Mouse (Mus musculus) MEL (cell line): ENCODE results near the gene Zfp324. TPM values are rescaled to one million over a fixed set of nuclear protein-coding genes. Genes with fewer than 3 reads are reported as not detected.
A peak's percentile ranks its signal among the peaks of the same experiment; 100 is the strongest.

ENCODE experiments used
- DNase-seq: peaks from one replicate; pipeline ENCODE4 v3.0.0; 2011; ENCODE audit warnings: low read depth, low spot score
- H3K27ac ChIP-seq: 2 replicates; pipeline ENCODE4 v1.5.1; 2012; ENCODE audit warnings: low read depth, mild to moderate bottlenecking, control low read depth, low read length, moderate library complexity; ENCODE audit not compliant: control insufficient read depth
- H3K27me3 ChIP-seq, 2 experiments: fragments of 150-350 bp in 1 of 2; sonication (generic) in 1 of 2; 2 replicates each; pipeline ENCODE4 v1.6.1; 2012; ENCODE audit warnings: low read length in 2 of 2, mild to moderate bottlenecking in 2 of 2, improper control_type of control experiment in 1 of 2, moderate library complexity in 1 of 2; ENCODE audit not compliant: insufficient read depth in 2 of 2, control insufficient read depth in 1 of 2
- H3K36me3 ChIP-seq, 2 experiments: 2 replicates each; pipeline ENCODE4 v1.6.1; 2012 to 2014; ENCODE audit warnings: low read length in 2 of 2, improper control_type of control experiment in 1 of 2, inconsistent platforms in 1 of 2, mild to moderate bottlenecking in 1 of 2; ENCODE audit not compliant: insufficient read depth in 2 of 2, control insufficient read depth in 1 of 2
- H3K4me1 ChIP-seq, 2 experiments: fragments of 150-350 bp in 1 of 2; sonication (generic) in 1 of 2; 2 replicates each; pipeline ENCODE4 v1.6.1; 2012; ENCODE audit warnings: low read length in 2 of 2, improper control_type of control experiment in 1 of 2, mild to moderate bottlenecking in 1 of 2; ENCODE audit not compliant: insufficient read depth in 2 of 2, control insufficient read depth in 1 of 2
- H3K4me3 ChIP-seq, 2 experiments: fragments of 150-350 bp in 1 of 2; sonication (generic) in 1 of 2; 2 replicates each; pipeline ENCODE4 v1.5.1; 2012; ENCODE audit warnings: low read depth in 2 of 2, low read length in 2 of 2, mild to moderate bottlenecking in 2 of 2, moderate library complexity in 2 of 2, control low read depth in 1 of 2, improper control_type of control experiment in 1 of 2; ENCODE audit not compliant: control insufficient read depth in 1 of 2, insufficient read depth in 1 of 2
- H3K79me2 ChIP-seq: 2 replicates; pipeline ENCODE4 v1.6.1; 2012; ENCODE audit warnings: mild to moderate bottlenecking, low read length, moderate library complexity; ENCODE audit not compliant: control insufficient read depth, poor library complexity, insufficient read depth
- H3K9ac ChIP-seq: 2 replicates; pipeline ENCODE4 v1.6.1; 2012; ENCODE audit warnings: low read depth, mild to moderate bottlenecking, control low read depth, low read length, moderate library complexity; ENCODE audit not compliant: control insufficient read depth, poor library complexity, severe bottlenecking
- H3K9me3 ChIP-seq: fragments of 150-350 bp; sonication (generic); replicated peaks from 2 replicates; pipeline ENCODE4 v1.6.1; 2012; ENCODE audit warnings: mild to moderate bottlenecking, low read length, improper control_type of control experiment, moderate library complexity; ENCODE audit not compliant: insufficient read depth
- CHD1 ChIP-seq: IDR thresholded peaks from 2 replicates; pipeline ENCODE4 v1.6.1; 2012; ENCODE audit warnings: low read depth, mild to moderate bottlenecking, inconsistent platforms, low read length, improper control_type of control experiment
- CHD2 ChIP-seq: IDR thresholded peaks from 2 replicates; pipeline ENCODE4 v1.6.1; 2011; ENCODE audit warnings: low read length, improper control_type of control experiment
- CTCF ChIP-seq, 3 experiments: IDR thresholded peaks in 2 of 3; conservative IDR thresholded peaks in 1 of 3; 2 replicates each; pipeline ENCODE4 v1.5.1; 2011 to 2012; ENCODE audit warnings: low read length in 3 of 3, low read depth in 2 of 3, mild to moderate bottlenecking in 2 of 3, improper control_type of control experiment in 1 of 3, inconsistent platforms in 1 of 3, mixed read lengths in 1 of 3, moderate library complexity in 1 of 3; ENCODE audit not compliant: control insufficient read depth in 1 of 3, insufficient read depth in 1 of 3, poor library complexity in 1 of 3, severe bottlenecking in 1 of 3
- E2F4 ChIP-seq: IDR thresholded peaks from 2 replicates; pipeline ENCODE4 v1.6.1; 2011; ENCODE audit warnings: low read depth, low read length, improper control_type of control experiment, borderline replicate concordance
- ELF1 ChIP-seq: IDR thresholded peaks from 2 replicates; pipeline ENCODE4 v1.6.1; 2014; ENCODE audit warnings: low read depth, mild to moderate bottlenecking, inconsistent platforms, low read length, improper control_type of control experiment, moderate library complexity
- ETS1 ChIP-seq: IDR thresholded peaks from 2 replicates; pipeline ENCODE4 v1.6.1; 2012; ENCODE audit warnings: low read depth, mild to moderate bottlenecking, inconsistent platforms, low read length, improper control_type of control experiment, moderate library complexity
- GABPA ChIP-seq: IDR thresholded peaks from 2 replicates; pipeline ENCODE4 v1.6.1; 2012; ENCODE audit warnings: low read depth, mild to moderate bottlenecking, inconsistent platforms, low read length, improper control_type of control experiment, moderate library complexity
- GATA1 ChIP-seq: IDR thresholded peaks from 2 replicates; pipeline ENCODE4 v1.6.1; 2011; ENCODE audit warnings: low read depth, low read length, improper control_type of control experiment
- HCFC1 ChIP-seq: IDR thresholded peaks from 2 replicates; pipeline ENCODE4 v1.6.1; 2012; ENCODE audit warnings: low read depth, mild to moderate bottlenecking, inconsistent platforms, low read length, improper control_type of control experiment, moderate library complexity
- JUND ChIP-seq: IDR thresholded peaks from 2 replicates; pipeline ENCODE4 v1.6.1; 2011; ENCODE audit warnings: low read depth, mild to moderate bottlenecking, improper control_type of control experiment, low read length
- KAT2A ChIP-seq: conservative IDR thresholded peaks from 2 replicates; pipeline ENCODE4 v1.6.1; 2012; ENCODE audit warnings: low read depth, low read length, improper control_type of control experiment, inconsistent platforms
- MAFK ChIP-seq: IDR thresholded peaks from 2 replicates; pipeline ENCODE4 v1.6.1; 2011; ENCODE audit warnings: low read depth, mild to moderate bottlenecking, low read length, improper control_type of control experiment, borderline replicate concordance
- MAX ChIP-seq: IDR thresholded peaks from 2 replicates; pipeline ENCODE4 v1.6.1; 2011; ENCODE audit warnings: low read length, improper control_type of control experiment
- MAZ ChIP-seq: IDR thresholded peaks from 2 replicates; pipeline ENCODE4 v1.6.1; 2012; ENCODE audit warnings: low read depth, mild to moderate bottlenecking, inconsistent platforms, low read length, improper control_type of control experiment
- MEF2A ChIP-seq: IDR thresholded peaks from 2 replicates; pipeline ENCODE4 v1.6.1; 2014; ENCODE audit warnings: low read depth, mild to moderate bottlenecking, inconsistent platforms, low read length, improper control_type of control experiment; ENCODE audit not compliant: poor library complexity, insufficient replicate concordance, severe bottlenecking; ENCODE audit errors: extremely low read depth
- MXI1 ChIP-seq: IDR thresholded peaks from 2 replicates; pipeline ENCODE4 v1.6.1; 2011; ENCODE audit warnings: mild to moderate bottlenecking, low read depth, low read length, improper control_type of control experiment
- MYB ChIP-seq: IDR thresholded peaks from 2 replicates; pipeline ENCODE4 v1.6.1; 2011; ENCODE audit warnings: mild to moderate bottlenecking, low read depth, low read length, improper control_type of control experiment
- MYC ChIP-seq: IDR thresholded peaks from 2 replicates; pipeline ENCODE4 v1.6.1; 2011; ENCODE audit warnings: low read depth, mild to moderate bottlenecking, low read length, improper control_type of control experiment, moderate library complexity
- NELFE ChIP-seq: IDR thresholded peaks from 2 replicates; pipeline ENCODE4 v1.6.1; 2011; ENCODE audit warnings: low read depth, low read length, improper control_type of control experiment
- POLR2AphosphoS5 ChIP-seq: IDR thresholded peaks from 2 replicates; pipeline ENCODE4 v1.6.1; 2012; ENCODE audit warnings: low read depth, borderline replicate concordance, mild to moderate bottlenecking, inconsistent platforms, low read length, moderate library complexity, mixed read lengths
- RCOR1 ChIP-seq: IDR thresholded peaks from 2 replicates; pipeline ENCODE4 v1.6.1; 2012; ENCODE audit warnings: low read depth, mild to moderate bottlenecking, inconsistent platforms, low read length, improper control_type of control experiment
- TAL1 ChIP-seq: IDR thresholded peaks from 2 replicates; pipeline ENCODE4 v1.6.1; 2012; ENCODE audit warnings: mild to moderate bottlenecking, inconsistent platforms, low read length, moderate library complexity, mixed read lengths
- TBP ChIP-seq: IDR thresholded peaks from 2 replicates; pipeline ENCODE4 v1.8.0; 2011; ENCODE audit warnings: low read depth, low read length, improper control_type of control experiment
- TCF12 ChIP-seq: IDR thresholded peaks from 2 replicates; pipeline ENCODE4 v1.6.1; 2014; ENCODE audit warnings: low read depth, mild to moderate bottlenecking, inconsistent platforms, low read length, improper control_type of control experiment, moderate library complexity
- USF2 ChIP-seq, 2 experiments: IDR thresholded peaks; 2 replicates each; pipeline ENCODE4 v1.6.1; 2011 to 2012; ENCODE audit warnings: improper control_type of control experiment in 2 of 2, low read length in 2 of 2, borderline replicate concordance in 1 of 2, inconsistent platforms in 1 of 2, low read depth in 1 of 2, mild to moderate bottlenecking in 1 of 2; ENCODE audit not compliant: insufficient read depth in 1 of 2
- ZC3H11A ChIP-seq: IDR thresholded peaks from 2 replicates; pipeline ENCODE4 v1.6.1; 2012; ENCODE audit warnings: low read depth, mild to moderate bottlenecking, inconsistent platforms, low read length, improper control_type of control experiment
- ZKSCAN1 ChIP-seq: IDR thresholded peaks from 2 replicates; pipeline ENCODE4 v1.6.1; 2012; ENCODE audit warnings: low read depth, mild to moderate bottlenecking, inconsistent platforms, low read length, improper control_type of control experiment, moderate library complexity
- ZMIZ1 ChIP-seq: IDR thresholded peaks from 2 replicates; pipeline ENCODE4 v1.6.1; 2012; ENCODE audit warnings: low read depth, mild to moderate bottlenecking, inconsistent platforms, low read length, improper control_type of control experiment, moderate library complexity
- ZNF384 ChIP-seq: IDR thresholded peaks from 2 replicates; pipeline ENCODE4 v1.6.1; 2012; ENCODE audit warnings: low read depth, mild to moderate bottlenecking, inconsistent platforms, low read length, improper control_type of control experiment
- polyA plus RNA-seq, 2 experiments: library from polyadenylated mRNA; stranded (reverse) in 1 of 2; unstranded in 1 of 2; fragments of >175 nt in 1 of 2; fragments of >200 nt in 1 of 2; gene quantifications; 2 replicates each; pipeline versions ENCODE4 v1.2.1 to v1.2.4; 2012; ENCODE audit warnings: low replicate concordance in 2 of 2, low read depth in 1 of 2; ENCODE audit not compliant: insufficient read length in 2 of 2, insufficient read depth in 1 of 2, missing spikeins in 1 of 2
- total RNA-seq: library from RNA; depleted of rRNA; stranded (reverse); fragments of 300-350 nt; gene quantifications from 2 replicates; pipeline ENCODE4 v1.2.3, GENCODE M21; 2012

Gene Zfp324
- total and polyA plus RNA-seq, 3 experiments = 5.2 to 9.9 TPM; not detected in 1

DNA sequence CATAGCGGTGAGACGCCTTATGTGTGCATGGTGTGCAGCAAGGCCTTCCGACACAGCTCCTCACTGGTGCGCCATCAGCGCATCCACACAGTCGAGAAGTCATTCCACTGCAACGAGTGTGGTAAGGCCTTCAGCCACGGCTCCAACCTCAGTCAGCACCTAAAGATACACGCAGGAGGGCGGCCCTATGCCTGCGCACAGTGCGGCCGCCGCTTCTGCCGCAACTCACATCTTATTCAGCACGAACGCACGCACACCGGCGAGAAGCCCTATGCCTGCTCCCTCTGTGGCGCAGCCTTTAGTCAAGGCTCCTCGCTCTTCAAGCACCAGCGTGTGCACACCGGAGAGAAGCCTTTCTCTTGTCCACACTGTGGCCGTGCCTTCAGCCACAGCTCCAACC lies 5.3 kb downstream of the Zfp324 start:
- DNase-seq = no peak
- no peaks in the 10 kb centered on the region for H3K27me3 ChIP-seq
- H3K9me3 ChIP-seq = no peaks in the 10 kb centered on the region
- H3K27ac ChIP-seq = no peak overlapping the region
- H3K4me1 ChIP-seq = peaks cover 0 to 5% of the 10 kb centered on the region in 2 experiments; a peak in 2 of 4 replicates
- H3K79me2 ChIP-seq = peaks cover 4% of the 10 kb centered on the region; the same call in 1 of the 2 replicates
- H3K9ac ChIP-seq = no peak overlapping the region
- no peak overlapping the region for H3K4me3 ChIP-seq
- H3K36me3 ChIP-seq = peaks cover 0 to 6% of the 10 kb centered on the region in 2 experiments; a peak in 2 of 4 replicates
- TF ChIP-seq ETS1 (no peak), TAL1 (no peak), NELFE (no peak), MYC (no peak), ZMIZ1 (no peak), MAX (no peak), MAZ (no peak), MAFK (no peak), CHD1 (no peak), GABPA (no peak), ZKSCAN1 (no peak), MEF2A (no peak), TBP (no peak), JUND (no peak), POLR2AphosphoS5 (no peak; the same call in 1 of the 2 replicates), USF2 (IDR thresholded peaks at IDR 0.05; ENCODE audit: borderline replicate concordance in 1 of 2, insufficient read depth in 1 of 2, low read depth in 1 of 2, low read length in 2 of 2) (no peak)

- H3K27me3 ChIP-seq = no peaks in the 10 kb centered on the region
- H3K36me3 ChIP-seq = peaks cover 0 to 11% of the 10 kb centered on the region in 2 experiments; a peak in 2 of 4 replicates
- peak; percentile 98 for DNase-seq
- H3K9me3 ChIP-seq = no peaks in the 10 kb centered on the region
- H3K9ac ChIP-seq = peak within 1 kb of the TSS; percentile 88
- peak within 1 kb of the TSS; percentile 83 to 91 for H3K4me3 ChIP-seq
- H3K4me1 ChIP-seq = peaks cover 0 to 15% of the 10 kb centered on the region in 2 experiments; a peak in 2 of 4 replicates
- no peaks in the 10 kb centered on the region; the same call in none of the 2 replicates for H3K79me2 ChIP-seq
- H3K27ac ChIP-seq = peak within 1 kb of the TSS; percentile 88
- TF ChIP-seq MYB = no peak; the same call in 1 of the 2 replicates
- peak; percentile 31; the same call in 1 of the 2 replicates for TF ChIP-seq MAX
- no peak for TF ChIP-seq TAL1
- no peak for TF ChIP-seq ZKSCAN1
- TF ChIP-seq MXI1 = peak; percentile 75
- no peak for TF ChIP-seq ZC3H11A
- TF ChIP-seq KAT2A = peak; percentile 63
- no peak for TF ChIP-seq MAFK
- TF ChIP-seq TCF12 = peak; percentile 58
- peak; percentile 61 for TF ChIP-seq NELFE
- peak; percentile 90 for TF ChIP-seq ELF1
- TF ChIP-seq CHD1 = no peak
- no peak for TF ChIP-seq GABPA
- TF ChIP-seq USF2 (IDR thresholded peaks at IDR 0.05; ENCODE audit: borderline replicate concordance in 1 of 2, insufficient read depth in 1 of 2, low read depth in 1 of 2, low read length in 2 of 2) = no peak
- no peak for TF ChIP-seq POLR2AphosphoS5
- no peak for TF ChIP-seq CTCF (IDR thresholded peaks at IDR 0.05 in 2 of 3, conservative IDR thresholded peaks at IDR 0.05 in 1 of 3; ENCODE audit: control insufficient read depth in 1 of 3, insufficient read depth in 1 of 3, low read depth in 2 of 3, low read length in 3 of 3, poor library complexity in 1 of 3, severe bottlenecking in 1 of 3)
- TF ChIP-seq HCFC1 = peak; percentile 92
- peak; percentile 71 for TF ChIP-seq ETS1
- TF ChIP-seq ZNF384 = no peak
- no peak for TF ChIP-seq GATA1
- peak; percentile 24; the same call in 1 of the 2 replicates for TF ChIP-seq CHD2
- TF ChIP-seq RCOR1 = 0 out of 2 replicates have a peak, but pooled peaks have one; percentile 21
- no peak for TF ChIP-seq E2F4
Measured at GRCm38 (mm10) chr7:12977682-12978389, 12.2 kb downstream of the Zfp324 start, which contains the start of gene Zfp446. TSS of gene Zfp446 (plus strand) at chr7:12977848.
